Mouse (Mus musculus) MEL (cell line): ENCODE results near the gene Etv5. TPM values are rescaled to one million over a fixed set of nuclear protein-coding genes. Genes with fewer than 3 reads are reported as not detected.

Experiments
- DNase-seq: peaks from one replicate; pipeline ENCODE4 v3.0.0; 2011; ENCODE audit warnings: low read depth, low spot score
- H3K27ac ChIP-seq: 2 replicates; pipeline ENCODE4 v1.5.1; 2012; ENCODE audit warnings: low read depth, mild to moderate bottlenecking, control low read depth, low read length, moderate library complexity; ENCODE audit not compliant: control insufficient read depth
- H3K27me3 ChIP-seq, 2 experiments: fragments of 150-350 bp in 1 of 2; sonication (generic) in 1 of 2; 2 replicates each; pipeline ENCODE4 v1.6.1; 2012; ENCODE audit warnings: low read length in 2 of 2, mild to moderate bottlenecking in 2 of 2, improper control_type of control experiment in 1 of 2, moderate library complexity in 1 of 2; ENCODE audit not compliant: insufficient read depth in 2 of 2, control insufficient read depth in 1 of 2
- H3K36me3 ChIP-seq, 2 experiments: 2 replicates each; pipeline ENCODE4 v1.6.1; 2012 to 2014; ENCODE audit warnings: low read length in 2 of 2, improper control_type of control experiment in 1 of 2, inconsistent platforms in 1 of 2, mild to moderate bottlenecking in 1 of 2; ENCODE audit not compliant: insufficient read depth in 2 of 2, control insufficient read depth in 1 of 2
- H3K4me1 ChIP-seq, 2 experiments: fragments of 150-350 bp in 1 of 2; sonication (generic) in 1 of 2; 2 replicates each; pipeline ENCODE4 v1.6.1; 2012; ENCODE audit warnings: low read length in 2 of 2, improper control_type of control experiment in 1 of 2, mild to moderate bottlenecking in 1 of 2; ENCODE audit not compliant: insufficient read depth in 2 of 2, control insufficient read depth in 1 of 2
- H3K4me3 ChIP-seq, 2 experiments: fragments of 150-350 bp in 1 of 2; sonication (generic) in 1 of 2; 2 replicates each; pipeline ENCODE4 v1.5.1; 2012; ENCODE audit warnings: low read depth in 2 of 2, low read length in 2 of 2, mild to moderate bottlenecking in 2 of 2, moderate library complexity in 2 of 2, control low read depth in 1 of 2, improper control_type of control experiment in 1 of 2; ENCODE audit not compliant: control insufficient read depth in 1 of 2, insufficient read depth in 1 of 2
- H3K79me2 ChIP-seq: 2 replicates; pipeline ENCODE4 v1.6.1; 2012; ENCODE audit warnings: mild to moderate bottlenecking, low read length, moderate library complexity; ENCODE audit not compliant: control insufficient read depth, poor library complexity, insufficient read depth
- H3K9ac ChIP-seq: 2 replicates; pipeline ENCODE4 v1.6.1; 2012; ENCODE audit warnings: low read depth, mild to moderate bottlenecking, control low read depth, low read length, moderate library complexity; ENCODE audit not compliant: control insufficient read depth, poor library complexity, severe bottlenecking
- H3K9me3 ChIP-seq: fragments of 150-350 bp; sonication (generic); replicated peaks from 2 replicates; pipeline ENCODE4 v1.6.1; 2012; ENCODE audit warnings: mild to moderate bottlenecking, low read length, improper control_type of control experiment, moderate library complexity; ENCODE audit not compliant: insufficient read depth
- BHLHE40 ChIP-seq: IDR thresholded peaks from 2 replicates; pipeline ENCODE4 v1.6.1; 2012; ENCODE audit warnings: low read depth, mild to moderate bottlenecking, inconsistent platforms, low read length, improper control_type of control experiment, borderline replicate concordance
- CHD1 ChIP-seq: IDR thresholded peaks from 2 replicates; pipeline ENCODE4 v1.6.1; 2012; ENCODE audit warnings: low read depth, mild to moderate bottlenecking, inconsistent platforms, low read length, improper control_type of control experiment
- CHD2 ChIP-seq: IDR thresholded peaks from 2 replicates; pipeline ENCODE4 v1.6.1; 2011; ENCODE audit warnings: low read length, improper control_type of control experiment
- CTCF ChIP-seq, 3 experiments: IDR thresholded peaks in 2 of 3; conservative IDR thresholded peaks in 1 of 3; 2 replicates each; pipeline ENCODE4 v1.5.1; 2011 to 2012; ENCODE audit warnings: low read length in 3 of 3, low read depth in 2 of 3, mild to moderate bottlenecking in 2 of 3, improper control_type of control experiment in 1 of 3, inconsistent platforms in 1 of 3, mixed read lengths in 1 of 3, moderate library complexity in 1 of 3; ENCODE audit not compliant: control insufficient read depth in 1 of 3, insufficient read depth in 1 of 3, poor library complexity in 1 of 3, severe bottlenecking in 1 of 3
- EP300 ChIP-seq, 2 experiments: IDR thresholded peaks; 2 replicates each; pipeline ENCODE4 v1.6.1; 2011; ENCODE audit warnings: improper control_type of control experiment in 2 of 2, low read length in 2 of 2, low read depth in 1 of 2, mild to moderate bottlenecking in 1 of 2
- HCFC1 ChIP-seq: IDR thresholded peaks from 2 replicates; pipeline ENCODE4 v1.6.1; 2012; ENCODE audit warnings: low read depth, mild to moderate bottlenecking, inconsistent platforms, low read length, improper control_type of control experiment, moderate library complexity
- JUND ChIP-seq: IDR thresholded peaks from 2 replicates; pipeline ENCODE4 v1.6.1; 2011; ENCODE audit warnings: low read depth, mild to moderate bottlenecking, improper control_type of control experiment, low read length
- MAFK ChIP-seq: IDR thresholded peaks from 2 replicates; pipeline ENCODE4 v1.6.1; 2011; ENCODE audit warnings: low read depth, mild to moderate bottlenecking, low read length, improper control_type of control experiment, borderline replicate concordance
- MEF2A ChIP-seq: IDR thresholded peaks from 2 replicates; pipeline ENCODE4 v1.6.1; 2014; ENCODE audit warnings: low read depth, mild to moderate bottlenecking, inconsistent platforms, low read length, improper control_type of control experiment; ENCODE audit not compliant: poor library complexity, insufficient replicate concordance, severe bottlenecking; ENCODE audit errors: extremely low read depth
- MYC ChIP-seq: IDR thresholded peaks from 2 replicates; pipeline ENCODE4 v1.6.1; 2011; ENCODE audit warnings: low read depth, mild to moderate bottlenecking, low read length, improper control_type of control experiment, moderate library complexity
- NRF1 ChIP-seq: IDR thresholded peaks from 2 replicates; pipeline ENCODE4 v1.6.1; 2014; ENCODE audit warnings: low read depth, mild to moderate bottlenecking, inconsistent platforms, low read length, improper control_type of control experiment, moderate library complexity; ENCODE audit not compliant: poor library complexity, insufficient read depth, severe bottlenecking
- POLR2A ChIP-seq, 2 experiments: IDR thresholded peaks; 2 replicates each; pipeline ENCODE4 v1.6.1; 2011 to 2012; ENCODE audit warnings: low read length in 2 of 2, mild to moderate bottlenecking in 2 of 2, control low read depth in 1 of 2, improper control_type of control experiment in 1 of 2, low read depth in 1 of 2, moderate library complexity in 1 of 2; ENCODE audit not compliant: control insufficient read depth in 1 of 2, insufficient read depth in 1 of 2, poor library complexity in 1 of 2
- RCOR1 ChIP-seq: IDR thresholded peaks from 2 replicates; pipeline ENCODE4 v1.6.1; 2012; ENCODE audit warnings: low read depth, mild to moderate bottlenecking, inconsistent platforms, low read length, improper control_type of control experiment
- SIN3A ChIP-seq: IDR thresholded peaks from 2 replicates; pipeline ENCODE4 v1.6.1; 2012; ENCODE audit warnings: low read length, improper control_type of control experiment, inconsistent platforms
- TCF12 ChIP-seq: IDR thresholded peaks from 2 replicates; pipeline ENCODE4 v1.6.1; 2014; ENCODE audit warnings: low read depth, mild to moderate bottlenecking, inconsistent platforms, low read length, improper control_type of control experiment, moderate library complexity
- UBTF ChIP-seq: IDR thresholded peaks from 2 replicates; pipeline ENCODE4 v1.6.1; 2012; ENCODE audit warnings: low read depth, mild to moderate bottlenecking, inconsistent platforms, low read length, improper control_type of control experiment, moderate library complexity, borderline replicate concordance; ENCODE audit not compliant: insufficient read depth
- USF2 ChIP-seq, 2 experiments: IDR thresholded peaks; 2 replicates each; pipeline ENCODE4 v1.6.1; 2011 to 2012; ENCODE audit warnings: improper control_type of control experiment in 2 of 2, low read length in 2 of 2, borderline replicate concordance in 1 of 2, inconsistent platforms in 1 of 2, low read depth in 1 of 2, mild to moderate bottlenecking in 1 of 2; ENCODE audit not compliant: insufficient read depth in 1 of 2
- ZNF384 ChIP-seq: IDR thresholded peaks from 2 replicates; pipeline ENCODE4 v1.6.1; 2012; ENCODE audit warnings: low read depth, mild to moderate bottlenecking, inconsistent platforms, low read length, improper control_type of control experiment
- polyA plus RNA-seq, 2 experiments: library from polyadenylated mRNA; stranded (reverse) in 1 of 2; unstranded in 1 of 2; fragments of >175 nt in 1 of 2; fragments of >200 nt in 1 of 2; gene quantifications; 2 replicates each; pipeline versions ENCODE4 v1.2.1 to v1.2.4; 2012; ENCODE audit warnings: low replicate concordance in 2 of 2, low read depth in 1 of 2; ENCODE audit not compliant: insufficient read length in 2 of 2, insufficient read depth in 1 of 2, missing spikeins in 1 of 2
- total RNA-seq: library from RNA; depleted of rRNA; stranded (reverse); fragments of 300-350 nt; gene quantifications from 2 replicates; pipeline ENCODE4 v1.2.3, GENCODE M21; 2012

The Etv5 gene
- total and polyA plus RNA-seq, 3 experiments: 8.2 to 18.3 TPM; not detected in 1

DNA sequence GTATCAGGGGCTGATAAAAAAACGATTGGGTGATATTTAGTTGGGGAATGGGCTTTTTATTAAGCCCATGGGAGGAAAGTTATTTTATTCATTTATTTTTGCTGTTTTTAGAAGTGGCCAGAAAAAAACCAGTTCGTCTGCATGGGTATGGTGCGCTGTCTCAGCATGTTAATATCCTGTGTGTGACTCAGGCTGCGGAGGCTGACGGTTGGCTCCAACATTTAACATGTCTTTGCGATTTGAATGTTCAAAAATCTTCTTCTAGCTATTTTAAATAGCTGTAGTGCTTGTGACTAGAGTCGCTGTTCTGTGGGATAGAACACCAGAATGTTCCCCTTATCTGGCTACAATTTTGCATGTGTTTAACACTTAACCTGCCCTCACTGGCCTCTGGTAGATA lies 73.5 kb downstream of the Etv5 start:
- Histone ChIP-seq H3K9ac (no peak overlapping the region), H3K36me3 (no peaks in the 10 kb centered on the region), H3K4me1 (no peaks in the 10 kb centered on the region), H3K4me3 (no peak overlapping the region), H3K9me3 (no peaks in the 10 kb centered on the region), H3K79me2 (no peaks in the 10 kb centered on the region), H3K27me3 (no peaks in the 10 kb centered on the region), H3K27ac (no peak overlapping the region)
- no peak for DNase-seq
- no peak for TF ChIP-seq CHD1
- TF ChIP-seq UBTF: no peak

- H3K27me3 ChIP-seq: no peaks in the 10 kb centered on the region
- no peak overlapping the region for H3K4me3 ChIP-seq
- no peak for DNase-seq
- H3K9ac ChIP-seq: no peak overlapping the region
- H3K36me3 ChIP-seq: no peaks in the 10 kb centered on the region
- TF ChIP-seq RCOR1 (no peak), JUND (no peak), CTCF (IDR thresholded peaks at IDR 0.05 in 2 of 3, conservative IDR thresholded peaks at IDR 0.05 in 1 of 3; ENCODE audit: control insufficient read depth in 1 of 3, insufficient read depth in 1 of 3, low read depth in 2 of 3, low read length in 3 of 3, poor library complexity in 1 of 3, severe bottlenecking in 1 of 3) (no peak), TCF12 (no peak), EP300 (IDR thresholded peaks at IDR 0.05; ENCODE audit: low read depth in 1 of 2, low read length in 2 of 2) (no peak), MEF2A (no peak), MYC (no peak), HCFC1 (no peak), POLR2A (IDR thresholded peaks at IDR 0.05; ENCODE audit: control insufficient read depth in 1 of 2, insufficient read depth in 1 of 2, low read depth in 1 of 2, low read length in 2 of 2, poor library complexity in 1 of 2) (no peak), CHD2 (no peak), SIN3A (no peak)
- no peak overlapping the region for H3K27ac ChIP-seq
- no peaks in the 10 kb centered on the region for H3K4me1 ChIP-seq
- H3K79me2 ChIP-seq: no peaks in the 10 kb centered on the region
- H3K9me3 ChIP-seq: no peaks in the 10 kb centered on the region
Measured at GRCm38 (mm10) chr16:22365596-22365995, 73.9 kb downstream of the Etv5 start.

- no peak overlapping the region for H3K27ac ChIP-seq
- H3K36me3 ChIP-seq: no peaks in the 10 kb centered on the region
- no peaks in the 10 kb centered on the region for H3K27me3 ChIP-seq
- DNase-seq: no peak
- H3K79me2 ChIP-seq: no peaks in the 10 kb centered on the region
- H3K4me1 ChIP-seq: no peaks in the 10 kb centered on the region
- H3K9ac ChIP-seq: no peak overlapping the region
- H3K9me3 ChIP-seq: no peaks in the 10 kb centered on the region
- no peak for TF ChIP-seq MAFK
- no peak for TF ChIP-seq NRF1
- TF ChIP-seq ZNF384: no peak
- no peak for TF ChIP-seq BHLHE40
- no peak for TF ChIP-seq USF2 (IDR thresholded peaks at IDR 0.05; ENCODE audit: borderline replicate concordance in 1 of 2, insufficient read depth in 1 of 2, low read depth in 1 of 2, low read length in 2 of 2)
- no peak overlapping the region for H3K4me3 ChIP-seq
Measured at GRCm38 (mm10) chr16:22358701-22359354, 80.7 kb downstream of the Etv5 start.
